Mouse (Mus musculus): Measurements from ENCODE around the gene Scd4.
A peak's percentile ranks its signal among the peaks of the same experiment; 100 is the strongest.

Scd4 gene

DNA sequence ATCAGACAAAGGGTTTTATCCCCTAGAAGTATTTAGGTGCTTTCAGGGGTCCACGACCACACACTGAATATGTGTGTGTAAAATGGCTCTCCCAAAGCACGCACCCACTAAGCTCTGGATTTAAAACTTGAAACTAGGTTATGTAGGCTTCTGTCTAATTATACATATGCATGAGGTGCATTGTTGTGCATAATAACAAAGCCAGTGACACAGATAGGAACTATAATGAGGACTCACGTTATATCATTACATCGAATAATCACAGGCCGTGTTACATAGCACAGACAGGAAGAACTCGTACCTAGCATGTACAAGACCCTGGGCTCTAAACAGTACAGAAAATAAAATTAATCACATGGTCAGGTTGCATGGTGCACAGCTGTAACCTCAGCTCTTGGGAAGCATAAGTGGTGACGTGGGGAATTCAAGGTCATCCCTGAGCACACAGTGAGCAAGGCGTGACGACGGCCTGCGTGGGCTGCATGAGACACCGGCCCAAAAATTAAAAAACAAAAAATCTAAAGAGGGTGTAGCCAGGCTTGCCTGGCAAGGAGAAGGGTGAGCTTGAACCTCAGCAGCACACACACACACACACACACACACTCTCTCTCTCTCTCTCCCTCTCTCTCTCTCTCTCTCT lies 49.9 kb downstream of the Scd4 start:
- no peak for DNase-seq

DNA sequence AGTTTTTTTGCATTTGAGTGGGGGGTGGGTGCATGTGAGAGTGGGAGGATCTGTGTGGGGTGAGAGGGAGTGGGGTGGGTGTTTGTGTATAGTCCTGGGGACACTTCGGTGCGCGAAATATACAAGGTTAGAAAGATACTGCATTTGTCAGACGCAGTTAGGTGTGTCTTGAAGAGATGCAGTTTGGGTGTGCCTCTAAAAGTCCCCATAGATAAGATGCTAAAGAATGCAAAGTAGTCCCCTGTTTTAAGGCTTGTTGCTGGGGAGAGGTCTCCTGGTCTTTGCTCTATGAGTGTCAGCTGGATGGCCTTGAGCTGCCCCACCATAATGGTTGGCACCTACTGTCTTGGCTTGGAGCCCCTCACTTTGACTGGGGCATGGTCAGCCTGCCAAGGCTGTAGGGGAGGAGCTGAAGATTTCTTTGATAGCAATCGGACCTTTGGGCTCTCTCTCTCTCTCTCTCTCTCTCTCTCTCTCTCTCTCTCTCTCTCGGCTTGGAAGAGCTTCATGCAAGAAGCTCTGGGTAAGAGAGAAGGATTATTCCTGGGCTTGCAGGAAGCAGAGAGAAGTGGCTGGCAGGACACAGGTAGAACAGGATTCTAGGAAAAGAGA lies 53.1 kb downstream of the Scd4 start:
- DNase-seq: no peak

DNA sequence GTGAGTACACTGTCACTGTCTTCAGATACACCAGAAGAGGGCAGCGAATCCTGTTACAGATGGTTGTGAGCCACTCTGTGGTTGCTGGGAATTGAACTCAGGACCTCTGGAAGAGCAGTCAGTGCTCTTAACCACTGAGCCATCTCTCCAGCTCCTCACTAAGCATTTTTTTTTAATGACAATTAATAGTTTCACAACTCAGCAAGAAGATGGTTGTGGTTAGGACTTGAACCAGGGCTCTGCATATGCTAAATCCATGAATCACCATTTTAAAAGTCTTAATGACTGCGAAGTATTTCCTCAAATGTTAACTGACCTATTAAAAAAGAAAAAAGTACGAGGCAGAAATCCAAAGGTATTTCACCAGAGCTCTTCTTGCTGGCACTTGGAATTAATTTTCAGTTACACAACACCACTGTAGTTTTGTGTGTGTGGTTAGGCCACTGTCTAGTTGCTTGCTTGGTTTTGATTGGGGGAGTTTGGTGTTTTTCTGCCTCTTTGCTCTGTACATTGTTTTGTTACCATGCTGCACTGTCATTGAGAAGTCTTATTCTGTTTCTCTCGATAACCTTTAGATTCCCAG lies 54.3 kb downstream of the Scd4 start:
- DNase-seq: no peak

DNA sequence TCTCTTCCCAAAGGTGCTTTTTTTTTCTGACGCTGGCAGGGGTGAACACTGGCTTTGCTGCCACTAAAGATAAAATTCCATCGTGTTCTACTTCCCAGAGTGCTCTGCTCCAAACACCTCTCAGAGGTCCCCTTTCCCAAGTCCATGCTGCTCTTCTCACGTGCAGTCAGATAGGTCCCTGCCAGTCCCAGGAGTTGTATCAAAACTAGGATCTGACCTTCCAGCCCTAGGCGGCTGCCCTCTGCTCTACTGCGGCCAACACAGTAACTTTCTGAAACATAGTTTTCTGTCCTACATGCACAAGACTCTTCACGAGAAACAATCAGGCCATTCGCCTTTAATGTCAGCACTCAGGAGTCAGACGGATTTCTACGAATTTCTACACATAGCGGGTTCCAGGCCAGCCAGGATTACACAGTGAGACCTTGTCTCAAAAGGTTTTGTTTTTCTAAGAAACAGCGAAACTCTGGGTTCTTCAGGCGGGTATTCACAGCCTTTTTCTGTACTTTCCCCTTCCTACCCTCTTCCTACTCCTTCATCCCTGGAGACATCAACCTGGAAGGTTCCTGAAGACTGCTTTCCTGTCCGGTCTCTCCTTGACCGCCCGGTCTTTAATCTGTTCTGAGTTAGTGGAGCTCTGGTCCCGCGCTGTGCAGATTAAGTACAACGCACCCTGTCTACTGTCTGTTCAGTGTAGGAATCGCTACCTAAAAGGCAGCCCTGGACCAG lies 55.0 kb downstream of the Scd4 start:
- no peak for DNase-seq

DNA sequence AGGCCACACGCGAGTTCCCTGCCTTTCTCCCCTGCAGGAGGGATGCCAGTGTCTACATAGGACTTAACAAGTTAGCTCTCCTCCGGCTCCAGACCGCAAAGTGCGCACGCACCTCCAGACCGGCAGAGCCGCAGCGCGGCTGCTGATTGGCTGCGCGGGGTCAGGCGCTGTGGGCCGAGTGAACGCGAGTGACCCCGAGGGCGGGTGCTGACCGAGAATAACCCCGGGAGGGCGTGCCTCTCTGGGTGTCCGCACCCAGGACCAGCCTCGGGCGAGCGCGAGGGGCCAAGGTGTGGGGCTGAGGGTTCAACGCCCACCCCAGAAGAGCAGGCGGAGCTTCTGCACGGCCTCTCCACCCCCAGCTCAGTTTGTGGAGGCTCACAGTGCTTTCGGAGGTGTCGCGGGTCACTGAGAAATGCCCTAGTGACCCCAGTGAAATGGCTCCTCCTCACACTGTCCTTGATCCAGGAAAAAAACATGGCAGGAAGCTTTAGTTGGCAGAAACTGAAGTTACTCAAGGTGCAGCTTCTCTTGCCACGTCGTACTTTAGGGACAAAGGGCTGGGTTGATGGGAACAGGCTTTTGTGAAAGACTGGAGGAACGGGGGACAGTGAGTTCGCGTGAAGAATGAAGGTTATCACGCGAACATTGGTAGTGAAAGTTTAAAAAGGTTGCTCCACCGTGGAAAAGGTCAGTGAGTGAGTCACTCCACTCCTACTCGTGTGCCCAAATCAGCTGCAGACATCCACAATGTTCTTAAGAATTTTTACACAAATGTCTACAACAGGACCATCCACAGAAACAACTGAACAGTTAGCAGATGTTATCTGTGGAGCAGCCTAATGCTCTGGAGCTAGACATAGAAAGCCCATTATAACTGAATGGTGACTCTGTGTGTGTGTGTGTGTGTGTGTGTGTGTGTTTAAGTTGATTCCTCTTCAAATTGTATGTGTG lies 55.9 kb downstream of the Scd4 start:
- DNase-seq: peak; percentile 95 to 98

DNA sequence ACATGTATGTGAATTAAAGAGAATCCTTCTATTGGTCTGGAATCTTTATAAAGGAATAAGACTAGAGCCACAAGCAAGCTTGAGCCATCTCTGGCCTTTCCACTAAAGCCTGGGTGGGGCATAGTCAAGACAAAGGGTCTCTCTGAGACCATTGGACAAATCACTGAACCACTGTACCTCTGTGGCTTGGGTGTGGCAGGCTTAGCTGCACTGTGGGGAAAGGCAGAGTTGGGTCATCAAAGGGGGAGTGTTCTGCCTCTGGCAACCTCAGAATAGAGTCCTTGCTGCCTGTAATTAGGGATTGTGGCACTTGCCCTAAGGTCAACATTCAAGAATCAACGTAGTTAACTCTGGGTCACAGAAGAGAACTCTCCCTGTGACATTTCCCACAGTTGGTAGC lies 56.6 kb downstream of the Scd4 start:
- no peak for DNase-seq

DNA sequence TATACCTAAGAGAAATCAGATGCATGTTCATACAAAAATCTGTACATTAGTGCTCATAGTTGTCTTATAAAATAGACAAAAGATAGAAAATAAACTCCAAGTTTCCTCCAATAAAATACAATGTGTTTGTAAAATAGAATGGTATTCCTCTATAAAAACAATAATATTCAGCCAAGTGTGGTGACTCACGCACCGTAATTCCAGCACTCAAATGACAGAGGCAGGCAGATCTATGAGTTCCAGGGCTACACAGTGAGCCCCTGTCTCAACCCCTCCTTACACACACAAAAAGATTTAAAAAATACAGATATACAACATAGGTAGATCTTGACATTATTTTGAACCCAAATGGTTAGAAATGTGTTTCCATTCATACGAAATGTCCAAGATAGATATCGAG lies 59.0 kb downstream of the Scd4 start:
- no peak for DNase-seq

DNA sequence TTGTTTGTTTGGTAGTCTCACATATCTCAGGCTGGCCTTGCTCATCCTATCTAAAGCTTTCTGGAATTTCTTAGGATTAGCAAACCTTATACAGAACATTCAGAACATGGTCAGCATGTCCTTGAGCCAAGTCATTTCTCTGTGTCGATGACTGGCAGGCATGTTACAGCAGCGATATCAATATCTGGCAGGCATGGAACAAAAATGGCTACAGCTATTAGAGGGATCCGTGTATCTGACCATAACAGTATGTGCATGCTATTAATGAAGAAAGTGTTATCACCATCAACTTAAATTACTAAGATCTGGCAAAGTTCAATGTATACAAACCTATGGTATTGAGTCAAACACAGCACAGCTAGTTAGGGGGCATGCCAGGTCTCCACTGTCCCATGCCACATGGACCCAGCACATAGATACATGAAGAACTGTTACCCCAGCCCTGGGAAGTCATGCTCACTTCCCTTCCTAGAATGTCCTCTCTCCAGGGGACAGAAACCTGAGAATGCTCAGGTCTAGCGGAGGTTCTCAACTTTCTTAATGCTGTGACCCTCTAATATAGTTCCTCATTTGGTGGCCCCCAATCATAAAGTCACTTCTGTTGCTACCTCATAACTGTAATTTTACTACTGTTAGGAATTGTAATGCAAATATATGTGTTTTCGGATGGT lies 59.6 kb downstream of the Scd4 start:
- DNase-seq: no peak

DNA sequence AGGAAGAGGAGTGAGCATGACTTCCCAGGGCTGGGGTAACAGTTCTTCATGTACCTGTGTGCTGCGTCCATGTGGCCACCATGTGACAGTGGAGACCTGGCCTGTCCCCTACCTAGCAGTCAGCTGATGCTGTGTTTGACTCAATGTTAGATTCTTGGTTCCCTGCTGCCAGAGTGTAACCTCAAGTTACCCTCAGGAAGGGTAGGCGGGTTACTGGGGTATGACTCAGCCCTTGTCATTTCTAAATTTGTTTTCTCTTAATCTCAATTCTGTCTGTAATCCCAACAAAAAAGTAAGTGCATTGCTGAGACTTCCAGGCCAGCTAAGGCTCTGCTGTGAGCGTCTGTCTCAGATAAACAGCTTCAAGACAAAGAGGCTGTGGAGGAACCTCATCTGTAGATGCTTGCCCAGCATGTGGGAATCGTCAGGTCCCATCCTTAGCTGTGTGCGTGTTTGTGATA lies 61.1 kb downstream of the Scd4 start:
- no peak for DNase-seq

DNA sequence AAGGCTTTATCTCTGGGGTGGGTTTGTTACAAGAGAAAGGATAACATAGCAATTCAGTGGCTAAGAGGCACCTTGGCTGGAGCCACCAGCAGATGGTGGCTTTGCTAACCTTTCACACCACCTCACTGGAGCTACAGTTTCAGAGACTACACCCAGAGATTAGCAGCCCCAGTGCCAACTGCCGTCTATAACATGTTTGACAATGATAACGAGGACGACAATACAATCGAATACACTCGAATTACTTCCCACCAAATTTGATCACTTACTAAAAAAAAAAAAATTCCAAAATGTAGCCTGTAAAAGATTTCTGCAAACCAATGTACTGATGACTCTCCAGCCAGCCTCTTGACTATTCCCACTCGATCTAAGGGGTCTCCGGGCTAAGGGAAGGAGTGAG lies 62.1 kb downstream of the Scd4 start:
- no peak for DNase-seq

Measured in kidney, postnatal 25 days (tissue).